Mouse (Mus musculus) small intestine, adult 2 months (tissue): ENCODE results near the gene 2210408I21Rik.

Source experiments
- CTCF ChIP-seq: fragments of 200-500 bp; IDR thresholded peaks from 2 replicates; pipeline ENCODE4 v1.5.1; 2012; ENCODE audit warnings: low read depth, mild to moderate bottlenecking, control low read depth, inconsistent platforms, low read length, moderate library complexity, mixed read lengths; ENCODE audit not compliant: insufficient replicate concordance, insufficient read length; ENCODE audit errors: extremely low read depth
- POLR2A ChIP-seq: fragments of 200-500 bp; IDR thresholded peaks from 2 replicates; pipeline ENCODE4 v1.6.1; 2012; ENCODE audit warnings: low read depth, mild to moderate bottlenecking, control low read depth, inconsistent platforms, low read length, moderate library complexity

- TF ChIP-seq CTCF (no peak), POLR2A (no peak)
Observed at GRCm38 (mm10) chr13:77140890-77141289, 5.5 kb downstream of the 2210408I21Rik start.
